In the genomic region with DNA sequence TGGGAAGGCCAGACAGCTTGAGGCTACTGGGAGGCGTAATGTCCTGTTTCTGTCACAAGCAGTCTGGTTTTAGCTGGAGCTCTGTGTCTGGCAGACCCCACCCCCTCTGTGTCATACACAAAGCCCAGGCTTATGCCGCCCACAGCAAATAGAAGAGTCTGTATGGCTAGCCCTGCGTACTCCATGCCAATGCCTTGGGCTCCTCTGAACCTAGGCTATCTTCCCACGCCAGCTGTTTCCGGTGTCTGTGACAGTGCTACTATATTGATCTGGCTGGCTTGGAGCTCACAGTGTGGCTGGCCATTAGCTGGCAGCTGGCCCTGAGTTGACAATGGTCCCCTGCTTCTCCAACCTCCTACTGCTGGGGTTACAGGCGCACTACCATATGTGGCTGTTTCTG, we compare ENCODE assay signal across 9 mouse cellular contexts. TPM values are rescaled to one million over a fixed set of nuclear protein-coding genes. Genes with fewer than 3 reads are reported as not detected.
DNase-seq lines count a peak whose midpoint lies in the region; ATAC-seq and TF ChIP-seq lines count a peak whose summit lies in the region.
"Had no signal": no experiment of that assay in that cellular context is flagged by ENCODE, and none has a peak within 500 bp of the region (broad histone marks: within the 10 kb centered on the region; RNA-seq: fewer than 3 reads in every experiment).

No protein-coding gene starts in this region.

- no peak overlapping the region for H3K9ac ChIP-seq in heart, embryonic 11.5 days (ENCODE audit: low read depth, low read length)
- no peak overlapping the region for H3K9ac ChIP-seq in hindbrain, embryonic 16.5 days (ENCODE audit: low read depth, low read length)

- TF ChIP-seq CTCF in brain, embryonic 14.5 days (IDR thresholded peaks at IDR 0.05; ENCODE audit: borderline replicate concordance, extremely low read depth, insufficient read depth, insufficient read length), result no peak

- H3K27ac ChIP-seq in heart, embryonic 11.5 days (ENCODE audit: low read depth, low read length), result peak overlapping the region; percentile 46
- H3K27ac ChIP-seq in hindbrain, embryonic 16.5 days (ENCODE audit: low read depth, low read length), result no peak overlapping the region

- H3K9me3 ChIP-seq in heart, embryonic 11.5 days (replicated peaks; ENCODE audit: control insufficient read depth, low read length), result no peaks in the 10 kb centered on the region
- no peaks in the 10 kb centered on the region for H3K9me3 ChIP-seq in hindbrain, embryonic 16.5 days (ENCODE audit: control insufficient read depth, low read length)

- no peaks in the 10 kb centered on the region for H3K27me3 ChIP-seq in heart, embryonic 11.5 days (ENCODE audit: control insufficient read depth, insufficient read depth, low read length)
- H3K27me3 ChIP-seq in hindbrain, embryonic 16.5 days (replicated peaks; ENCODE audit: control insufficient read depth, insufficient read depth, low read length), result no peaks in the 10 kb centered on the region

- H3K4me1 ChIP-seq in heart, embryonic 11.5 days (ENCODE audit: control insufficient read depth, insufficient read depth, low read length), result peaks cover 10% of the 10 kb centered on the region; the same call in 1 of the 2 replicates
- no peaks in the 10 kb centered on the region for H3K4me1 ChIP-seq in hindbrain, embryonic 16.5 days (ENCODE audit: control insufficient read depth, insufficient read depth, low read depth, low read length)

- 60% methylated on average over 6 of the region's 6 CpGs for WGBS in heart, embryonic 11.5 days (ENCODE audit: insufficient replicate concordance)
- 63% methylated on average over 6 of the region's 6 CpGs for WGBS in hindbrain, embryonic 16.5 days

- TF ChIP-seq POLR2A in brain, embryonic 14.5 days (IDR thresholded peaks at IDR 0.05; ENCODE audit: borderline replicate concordance, extremely low read depth, insufficient read depth, insufficient read length, poor library complexity, severe bottlenecking), result no peak

- no peak overlapping the region for H3K4me2 ChIP-seq in heart, embryonic 11.5 days
- H3K4me2 ChIP-seq in hindbrain, embryonic 16.5 days (ENCODE audit: low read length), result no peak overlapping the region

- H3K4me3 ChIP-seq in heart, embryonic 11.5 days (ENCODE audit: low read depth, low read length), result no peak overlapping the region
- no peak overlapping the region for H3K4me3 ChIP-seq in hindbrain, embryonic 16.5 days (ENCODE audit: low read length)

- no peaks in the 10 kb centered on the region for H3K36me3 ChIP-seq in heart, embryonic 11.5 days (ENCODE audit: control insufficient read depth, insufficient read depth, low read length)
- no peaks in the 10 kb centered on the region for H3K36me3 ChIP-seq in hindbrain, embryonic 16.5 days (ENCODE audit: control insufficient read depth, insufficient read depth, low read length)

- DNase-seq in heart, adult 18-20 months, result no peak
- peak; percentile 18 for DNase-seq in brain, embryonic 14.5 days (ENCODE audit: low read depth)
- DNase-seq in lung, postnatal 10 days, result peak; percentile 83
- no peak for DNase-seq in urinary bladder, postnatal 4 days (ENCODE audit: low spot score in 2 of 2)
- no peak for DNase-seq in gastrocnemius, postnatal 25 days
- no peak for DNase-seq in embryo, embryonic 10.5 days (ENCODE audit: low spot score)
- DNase-seq: cerebellum, adult 9-10 months had no signal

- ATAC-seq in heart, embryonic 11.5 days (replicated peaks; ENCODE audit: insufficient number of reproducible peaks, low FRiP score, low TSS enrichment), result peak; percentile 59; the same call in 1 of the 2 replicates
- ATAC-seq in hindbrain, embryonic 16.5 days, result peak; percentile 81

RNA-seq across cellular contexts. Expression of gene Ier3, which starts 37.5 kb away (rescaled TPM):
- polyA plus RNA-seq in heart, embryonic 11.5 days (2014; fragmentation: Nextera tagmentation; extraction: Ambion mirVana), result 13.2 and 17.0 TPM in 2 replicates
- total RNA-seq in heart, adult 18-20 months (2021), result 10 to 100 TPM; 20.2 to 25.6 TPM
- 4.8 and 5.1 TPM in 2 replicates for polyA plus RNA-seq in brain, embryonic 14.5 days (2012; rRNA removed)
- polyA plus RNA-seq in hindbrain, embryonic 16.5 days (2015; fragmentation: Nextera tagmentation; extraction: Ambion mirVana), result 14.5 and 17.2 TPM in 2 replicates
- 1 to 10 TPM; 4.0 to 4.5 TPM for total RNA-seq in gastrocnemius, postnatal 25 days (2021)

RNA-seq across cellular contexts. Expression of gene Flot1, which starts 39.1 kb away (rescaled TPM):
- 71.3 and 74.0 TPM in 2 replicates for polyA plus RNA-seq in heart, embryonic 11.5 days (2014; fragmentation: Nextera tagmentation; extraction: Ambion mirVana)
- total RNA-seq in heart, adult 18-20 months (2021), result 100 to 1,000 TPM; 146 to 154 TPM
- 87.1 and 101 TPM in 2 replicates for polyA plus RNA-seq in brain, embryonic 14.5 days (2012; rRNA removed)
- 131 and 150 TPM in 2 replicates for polyA plus RNA-seq in hindbrain, embryonic 16.5 days (2015; fragmentation: Nextera tagmentation; extraction: Ambion mirVana)
- 10 to 100 TPM; 41.0 to 46.3 TPM for total RNA-seq in gastrocnemius, postnatal 25 days (2021)

RNA-seq across cellular contexts. Expression of gene Tubb5, which starts 54.2 kb away (rescaled TPM):
- polyA plus RNA-seq in heart, embryonic 11.5 days (2014; fragmentation: Nextera tagmentation; extraction: Ambion mirVana), result 855 and 931 TPM in 2 replicates
- 10 to 100 TPM; 89.4 to 92.2 TPM for total RNA-seq in heart, adult 18-20 months (2021)
- 3,347 and 3,555 TPM in 2 replicates for polyA plus RNA-seq in brain, embryonic 14.5 days (2012; rRNA removed)
- 1,705 and 1,762 TPM in 2 replicates for polyA plus RNA-seq in hindbrain, embryonic 16.5 days (2015; fragmentation: Nextera tagmentation; extraction: Ambion mirVana)
- 10 to 100 TPM; 39.2 to 54.5 TPM for total RNA-seq in gastrocnemius, postnatal 25 days (2021)

RNA-seq across cellular contexts. Expression of gene Mdc1, which starts 57.4 kb away (rescaled TPM):
- polyA plus RNA-seq in heart, embryonic 11.5 days (2014; fragmentation: Nextera tagmentation; extraction: Ambion mirVana), result 19.0 and 19.5 TPM in 2 replicates
- total RNA-seq in heart, adult 18-20 months (2021), result 10 to 100 TPM; 13.3 to 17.8 TPM
- polyA plus RNA-seq in brain, embryonic 14.5 days (2012; rRNA removed), result 18.8 and 23.7 TPM in 2 replicates
- 9.3 and 11.2 TPM in 2 replicates for polyA plus RNA-seq in hindbrain, embryonic 16.5 days (2015; fragmentation: Nextera tagmentation; extraction: Ambion mirVana)
- 1 to 10 TPM; 3.7 to 5.2 TPM for total RNA-seq in gastrocnemius, postnatal 25 days (2021)

Comparison
In these comparisons a context has a peak if more than half of its experiments do, and no peak if none do; other contexts are left out.
1. DNase-seq: peak in brain, embryonic 14.5 days (single experiment) and lung, postnatal 10 days (single experiment); none in heart, adult 18-20 months (0 of 2), urinary bladder, postnatal 4 days (0 of 2), gastrocnemius, postnatal 25 days (single experiment) and embryo, embryonic 10.5 days (single experiment).